Mouse (Mus musculus) C2C12 (cell line): ENCODE results near the gene Ehmt1.

Source experiments
- CEBPB ChIP-seq: IDR thresholded peaks from one replicate; pipeline ENCODE4 v1.6.1; 2011; ENCODE audit warnings: low read depth, mild to moderate bottlenecking, control low read depth, moderate library complexity
- CTCF ChIP-seq: IDR thresholded peaks from one replicate; pipeline ENCODE4 v1.5.1; 2011; ENCODE audit not compliant: control insufficient read depth, insufficient read depth, insufficient read length
- FOSL1 ChIP-seq: IDR thresholded peaks from one replicate; pipeline ENCODE4 v1.8.0; 2011; ENCODE audit warnings: mild to moderate bottlenecking, low read length; ENCODE audit not compliant: poor library complexity, insufficient read depth, severe bottlenecking
- MAX ChIP-seq: IDR thresholded peaks from one replicate; pipeline ENCODE4 v1.6.1; 2011; ENCODE audit warnings: mild to moderate bottlenecking, control low read depth
- MYOG ChIP-seq: IDR thresholded peaks from one replicate; pipeline ENCODE4 v1.6.1; 2011; ENCODE audit not compliant: control insufficient read depth, insufficient read length; ENCODE audit errors: extremely low read depth
- USF1 ChIP-seq: IDR thresholded peaks from one replicate; pipeline ENCODE4 v1.6.1; 2011; ENCODE audit warnings: low read depth, mild to moderate bottlenecking, control low read depth, moderate library complexity

DNA sequence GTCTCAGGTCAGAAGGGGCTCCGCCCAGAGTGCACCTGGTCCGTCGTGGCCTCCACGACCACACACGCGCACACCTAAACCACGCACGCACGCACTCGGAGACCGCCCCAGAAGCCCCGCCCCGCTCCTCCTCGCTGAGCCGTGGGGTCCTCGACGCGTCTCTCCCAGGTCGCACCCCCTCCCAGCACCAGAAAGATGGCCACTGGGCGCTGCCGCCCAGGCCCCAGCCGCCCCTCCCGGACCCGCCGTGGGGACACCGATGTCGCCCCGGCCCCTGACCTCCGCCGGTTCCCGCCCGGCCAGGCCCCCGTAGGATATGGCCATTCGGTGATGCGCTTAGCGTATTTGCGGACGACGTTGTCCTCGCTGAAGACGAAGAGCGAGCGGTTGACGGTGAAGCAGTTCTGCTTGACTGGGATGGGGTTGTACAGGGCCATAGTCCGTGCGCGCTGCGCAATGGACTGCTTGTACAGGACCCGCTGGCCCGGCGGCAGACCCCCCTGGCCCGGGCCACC, 156.9 kb downstream of the Ehmt1 start:
- no peak for TF ChIP-seq CTCF
- no peak for TF ChIP-seq MYOG
- no peak for TF ChIP-seq USF1
- no peak for TF ChIP-seq MAX
- no peak for TF ChIP-seq CEBPB
- TF ChIP-seq FOSL1, result no peak
